Mouse (Mus musculus) Patski (cell line): ENCODE measurements around the gene Zfp575. TPM values are rescaled to one million over a fixed set of nuclear protein-coding genes. Genes with fewer than 3 reads are reported as not detected.
A peak's percentile ranks its signal among the peaks of the same experiment; 100 is the strongest.

Experiments
- ATAC-seq: fragments of 100-300 bp; one replicate; pipeline ENCODE4 v1.8.0; 2021
- CTCF ChIA-PET: fragments of 350-600 bp; sonication (Branson Sonifier 250); formaldehyde crosslinking; loops from one replicate; lab custom pipeline; 2022; ENCODE audit warnings: inconsistent platforms; lab: Charles Lee
- POLR2A ChIA-PET: fragments of 350-600 bp; sonication (Branson Sonifier 250); formaldehyde crosslinking; loops from one replicate; lab custom pipeline; 2022; ENCODE audit warnings: antibody characterized with exemption, inconsistent platforms; lab: Charles Lee
- DNase-seq: peaks from one replicate; pipeline ENCODE4 v3.0.0-alpha.2; 2011; ENCODE audit warnings: low read depth, low spot score
- H3K27me3 ChIP-seq: fragments of 371-371 bp; one replicate; pipeline ENCODE4 v1.5.1; 2021
- CTCF ChIP-seq: fragments of 100-300 bp; IDR thresholded peaks from one replicate; pipeline ENCODE4 v1.5.1; 2021
- in situ Hi-C: fragments of 300-500 bp; cut with MboI; formaldehyde crosslinking; loops from 3 replicates; pipeline ENCODE4 v1.11.1; 2018; ENCODE audit warnings: low pct_unique_long_range_greater_than_20kb, mixed read lengths
- polyA plus RNA-seq: library from polyadenylated mRNA; unstranded; gene quantifications from one replicate; pipeline ENCODE4 v1.2.3, GENCODE M21; 2021

Gene Zfp575
- polyA plus RNA-seq, 1 experiment from 2014 or later, result not detected

DNA sequence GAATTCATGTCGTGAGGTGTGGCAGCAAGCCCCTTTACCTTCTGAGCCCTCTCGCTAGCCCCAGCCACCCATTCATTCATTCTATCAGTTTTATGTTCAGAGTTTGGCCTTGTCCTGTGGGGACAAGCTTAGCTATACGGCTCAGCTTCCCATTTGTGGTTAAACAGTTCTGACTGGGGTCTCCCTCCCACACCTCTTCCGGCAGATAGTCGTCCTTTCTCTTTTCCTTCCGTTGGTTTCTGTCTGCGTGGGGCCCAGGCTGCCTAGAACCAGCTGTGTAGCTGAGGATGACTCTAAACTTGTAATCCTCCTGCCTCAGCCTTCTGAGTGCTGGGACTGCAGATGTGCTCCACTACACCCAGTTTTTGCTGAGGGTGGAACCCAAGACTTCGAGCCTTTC lies 30.3 kb upstream of the Zfp575 start:
- in situ Hi-C loops, result no loop called here
- CTCF ChIA-PET, result interaction anchor here (1.5 kb wide), 1 partner anchor 24 kb away, joined by 6 read pairs; no protein-coding TSS in a partner anchor
- no peak for DNase-seq
- POLR2A ChIA-PET, result interaction anchor here (0.6 kb wide), 1 partner anchor 23 kb away, joined by 7 read pairs; no protein-coding TSS in a partner anchor
- no peaks in the 10 kb centered on the region for H3K27me3 ChIP-seq
- no peak for TF ChIP-seq CTCF
- ATAC-seq, result no peak

DNA sequence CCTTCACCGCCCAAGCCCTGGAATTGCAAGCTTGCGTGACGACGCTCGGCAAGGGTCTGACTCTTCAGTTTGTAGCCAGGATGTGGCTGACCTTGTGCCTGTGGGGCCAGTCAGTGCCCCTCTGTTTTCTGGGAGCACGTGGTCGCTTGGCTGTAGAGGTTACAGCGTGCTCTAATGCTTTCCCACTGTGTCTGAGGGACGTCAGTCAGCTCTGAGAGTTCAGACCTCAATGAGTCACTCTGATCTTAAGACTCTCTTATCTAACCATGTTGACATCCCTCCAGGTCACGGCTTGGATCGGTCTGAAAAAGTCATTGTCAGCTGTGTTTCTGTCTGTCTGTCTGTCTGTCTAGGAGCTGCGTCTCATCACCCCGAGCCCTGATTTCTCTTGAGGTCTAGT lies 27.4 kb upstream of the Zfp575 start:
- H3K27me3 ChIP-seq, result no peaks in the 10 kb centered on the region
- DNase-seq, result no peak
- POLR2A ChIA-PET, result no interaction called here
- ATAC-seq, result no peak
- TF ChIP-seq CTCF, result no peak
- in situ Hi-C loops, result no loop called here
- CTCF ChIA-PET, result interaction anchor here (0.7 to 2.0 kb wide), 2 partner anchors 14 to 27 kb away, joined by 4 to 6 read pairs; no protein-coding TSS in a partner anchor

DNA sequence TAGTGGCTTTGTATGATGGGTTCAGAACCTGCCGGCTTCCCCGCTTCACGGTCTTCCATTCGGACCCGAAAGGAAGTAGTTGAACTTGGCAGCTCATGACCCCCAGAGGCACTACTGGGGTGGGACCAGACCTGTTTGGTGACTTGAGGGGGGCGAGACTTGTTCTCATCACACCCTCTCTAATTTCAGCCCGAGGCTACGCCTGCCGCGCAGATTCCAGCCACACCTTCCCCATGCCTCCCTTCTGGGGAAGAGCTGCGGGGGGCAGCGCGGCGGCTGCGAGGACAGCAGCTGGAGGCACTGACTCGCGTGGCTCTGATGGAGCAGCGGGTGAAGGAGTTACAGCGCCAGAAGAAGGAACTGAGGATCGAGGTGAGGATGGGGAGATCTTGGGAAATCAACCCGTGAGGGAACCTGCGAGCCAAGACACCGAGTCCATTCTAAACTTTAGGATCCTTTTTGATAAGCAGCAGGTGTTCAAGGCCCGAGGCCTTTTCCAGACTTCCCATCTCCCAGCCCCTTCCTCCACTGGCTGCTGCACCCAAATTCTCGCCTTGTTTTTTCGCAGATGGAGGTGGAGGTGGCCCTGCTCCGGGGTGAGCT lies 25.0 kb upstream of the Zfp575 start:
- CTCF ChIA-PET, result interaction anchor here (4.1 kb wide), 1 partner anchor 11 kb away, joined by 21 read pairs; no protein-coding TSS in a partner anchor
- H3K27me3 ChIP-seq, result no peaks in the 10 kb centered on the region
- TF ChIP-seq CTCF, result no peak
- POLR2A ChIA-PET, result no interaction called here
- DNase-seq (no peak), ATAC-seq (no peak)
- in situ Hi-C loops, result no loop called here

DNA sequence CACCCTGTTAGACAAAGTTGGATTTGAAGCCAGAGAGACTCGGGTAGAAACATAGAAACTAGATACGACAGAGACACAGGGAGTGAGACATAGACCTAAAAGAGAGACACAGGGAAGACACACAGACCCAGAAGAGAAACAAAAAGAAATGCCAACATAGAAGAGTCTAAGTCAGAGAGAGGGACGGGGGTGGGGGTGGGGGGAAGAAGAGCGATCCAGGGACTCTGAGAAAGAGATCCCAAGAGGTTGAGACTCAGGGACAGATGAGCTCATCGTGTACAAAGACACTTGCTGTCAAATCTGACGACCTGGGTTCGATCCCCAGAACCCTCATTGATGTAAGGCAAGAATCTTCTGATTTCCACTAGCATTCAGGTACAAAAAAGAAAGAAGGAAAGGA lies 24.3 kb upstream of the Zfp575 start:
- in situ Hi-C loops, result no loop called here
- ChIA-PET POLR2A (no interaction called here), CTCF (interaction anchor here (1.7 to 4.1 kb wide), 2 partner anchors 10 to 13 kb away, joined by 5 to 21 read pairs; no protein-coding TSS in a partner anchor)
- no peak for TF ChIP-seq CTCF
- ATAC-seq (no peak), DNase-seq (no peak)
- no peaks in the 10 kb centered on the region for H3K27me3 ChIP-seq

DNA sequence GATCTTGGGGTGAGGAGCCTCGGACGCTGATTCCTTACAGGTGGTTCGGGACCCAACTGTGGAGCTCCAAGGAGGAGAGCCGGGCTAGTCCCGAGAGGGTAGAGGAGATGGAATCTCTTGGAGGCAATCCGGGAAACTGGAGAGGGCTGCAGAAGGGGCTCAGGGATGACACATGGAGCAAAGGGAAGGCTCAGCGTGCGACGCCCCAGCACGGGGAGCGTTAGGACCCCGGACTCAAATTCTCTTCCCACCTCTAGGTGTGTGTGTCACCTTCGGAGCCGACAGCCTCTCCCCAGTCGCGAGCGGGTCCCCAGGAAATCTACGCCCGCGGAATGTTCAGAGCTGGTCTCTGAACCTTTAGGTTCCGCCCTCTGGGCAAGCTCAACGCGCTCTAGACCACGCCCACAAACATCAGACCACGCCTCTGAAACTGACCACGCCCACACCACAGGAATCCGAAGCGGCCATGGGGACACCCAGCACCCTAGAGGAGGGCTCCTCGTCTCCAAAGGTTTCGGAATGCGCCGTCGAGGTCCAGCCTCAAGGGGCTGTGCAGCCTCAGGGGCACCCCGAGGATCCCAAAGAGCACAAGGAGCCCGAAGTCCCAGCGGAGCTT lies 23.5 kb upstream of the Zfp575 start:
- no peak for TF ChIP-seq CTCF

DNA sequence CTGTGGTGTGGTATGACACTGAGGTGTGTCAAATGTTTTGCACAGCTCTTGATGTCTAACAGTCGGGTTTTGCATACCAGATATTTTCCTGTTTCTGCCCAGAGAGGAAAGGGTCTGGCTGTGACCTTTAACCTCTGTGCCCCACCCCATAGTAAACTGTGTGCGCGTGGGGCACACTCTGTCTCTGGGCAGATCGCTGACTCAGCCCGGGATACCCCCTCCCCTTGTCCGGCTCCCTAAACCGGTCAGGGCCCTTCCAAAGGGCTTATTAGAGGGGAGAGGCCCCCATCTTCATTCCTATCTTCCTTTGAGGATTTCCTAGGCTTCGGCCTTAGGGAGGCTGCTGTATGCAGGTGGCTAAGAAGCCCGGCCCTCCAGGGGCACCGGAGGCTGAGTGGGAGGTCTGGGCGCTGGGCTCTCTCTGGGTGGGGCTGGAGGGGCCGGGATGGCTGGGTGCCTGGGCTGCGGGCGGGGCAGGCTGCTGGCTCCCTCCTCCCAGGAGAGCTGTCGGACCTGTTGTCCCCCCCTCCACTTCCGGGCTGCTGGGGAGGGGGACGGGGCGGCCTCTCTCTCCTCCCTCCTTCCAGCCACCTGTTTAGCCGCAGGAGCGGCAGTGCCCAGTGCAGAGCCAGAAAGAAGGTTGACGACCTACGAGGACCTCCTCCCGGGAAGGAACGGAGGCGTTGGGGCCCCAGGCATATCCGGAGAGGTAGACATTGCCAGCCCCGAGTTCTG lies 22.9 kb upstream of the Zfp575 start, which contains the start of gene Phldb3:
Phldb3 (plus strand) TSS at position 620 of the 735 bp plus-strand sequence.
- in situ Hi-C loops, result no loop called here
- ATAC-seq, result no peak
- CTCF ChIA-PET, result interaction anchor here (1.0 to 4.1 kb wide), 5 partner anchors 9 to 52 kb away, joined by 3 to 21 read pairs (median 5); no protein-coding TSS in a partner anchor
- DNase-seq, result no peak
- no peak for TF ChIP-seq CTCF
- no peaks in the 10 kb centered on the region for H3K27me3 ChIP-seq
- POLR2A ChIA-PET, result no interaction called here

More for the DNA sequence above, 23.5 kb upstream of the Zfp575 start:
- POLR2A ChIA-PET, result no interaction called here
- ATAC-seq (peak; percentile 48), DNase-seq (no peak)
- no peaks in the 10 kb centered on the region for H3K27me3 ChIP-seq
- in situ Hi-C loops, result no loop called here
- CTCF ChIA-PET, result interaction anchor here (1.2 to 4.1 kb wide), 3 partner anchors 10 to 52 kb away, joined by 3 to 21 read pairs (median 5); no protein-coding TSS in a partner anchor

DNA sequence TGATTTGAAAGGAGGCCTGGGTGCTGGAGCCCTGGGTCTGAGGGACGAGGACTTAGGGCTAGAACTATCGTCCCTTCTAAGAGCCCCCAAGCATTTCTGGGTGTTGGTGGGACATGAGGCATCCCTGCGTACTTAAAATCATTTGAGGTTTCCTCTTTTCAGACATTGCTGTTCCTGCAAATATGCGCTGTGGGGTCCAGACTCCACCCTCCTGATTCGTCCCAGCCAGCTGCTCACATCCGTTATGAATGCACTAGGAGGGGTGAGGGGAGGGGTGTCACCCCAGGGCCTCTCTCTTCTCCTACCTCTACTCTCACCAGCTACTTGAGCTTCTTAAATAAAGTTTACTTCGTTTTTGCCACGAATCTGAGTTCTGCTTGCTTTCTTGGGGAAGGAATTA lies 21.1 kb upstream of the Zfp575 start:
- POLR2A ChIA-PET, result no interaction called here
- in situ Hi-C loops, result no loop called here
- no peak for TF ChIP-seq CTCF
- DNase-seq (no peak), ATAC-seq (no peak)
- CTCF ChIA-PET, result interaction anchor here (1.5 kb wide), 1 partner anchor 10 kb away, joined by 4 read pairs; no protein-coding TSS in a partner anchor
- H3K27me3 ChIP-seq, result no peaks in the 10 kb centered on the region

DNA sequence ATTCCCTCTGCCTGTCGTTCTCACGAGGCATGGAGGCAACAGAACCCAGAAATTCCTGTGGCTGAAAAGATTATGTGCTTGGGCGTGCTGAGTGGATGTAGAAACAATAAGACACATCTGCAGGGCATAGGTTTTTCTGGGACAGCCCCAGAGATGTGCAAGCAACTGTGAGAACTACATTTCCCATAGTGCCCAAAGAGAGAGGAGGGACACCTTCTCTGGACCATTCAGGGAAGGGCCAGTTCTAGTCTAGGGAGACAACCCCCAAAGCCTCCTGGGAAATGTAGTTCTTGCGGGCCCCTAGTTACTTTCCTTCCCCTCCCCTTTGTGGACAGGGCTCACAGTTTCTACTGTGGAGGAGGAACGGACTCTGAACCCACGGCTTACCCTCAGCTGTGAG lies 20.6 kb upstream of the Zfp575 start:
- ChIA-PET CTCF (no interaction called here), POLR2A (no interaction called here)
- in situ Hi-C loops, result no loop called here
- ATAC-seq (peak; percentile 69), DNase-seq (peak; percentile 64)
- H3K27me3 ChIP-seq, result no peaks in the 10 kb centered on the region
- no peak for TF ChIP-seq CTCF

DNA sequence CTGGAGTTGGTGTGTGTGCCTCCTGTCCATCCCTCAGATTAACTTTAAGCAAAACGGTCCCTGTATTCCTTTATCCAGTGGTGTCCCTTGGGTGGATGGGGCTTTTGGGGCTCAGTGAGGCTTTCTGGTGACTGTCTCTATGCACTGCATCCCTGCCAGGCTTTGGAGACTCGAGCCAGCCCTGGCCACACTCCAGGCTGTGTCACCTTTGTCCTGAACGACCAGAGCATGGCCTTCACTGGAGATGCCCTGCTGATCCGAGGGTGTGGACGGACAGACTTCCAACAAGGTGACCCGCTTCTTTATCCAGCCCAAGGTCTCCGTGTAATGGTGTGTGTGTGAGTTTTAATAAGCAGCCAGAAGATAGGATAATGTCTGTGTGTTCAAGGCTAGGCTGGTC lies 18.6 kb upstream of the Zfp575 start:
- DNase-seq (no peak), ATAC-seq (no peak)
- CTCF ChIA-PET, result no interaction called here
- H3K27me3 ChIP-seq, result no peaks in the 10 kb centered on the region
- in situ Hi-C loops, result no loop called here
- POLR2A ChIA-PET, result no interaction called here
- TF ChIP-seq CTCF, result no peak

DNA sequence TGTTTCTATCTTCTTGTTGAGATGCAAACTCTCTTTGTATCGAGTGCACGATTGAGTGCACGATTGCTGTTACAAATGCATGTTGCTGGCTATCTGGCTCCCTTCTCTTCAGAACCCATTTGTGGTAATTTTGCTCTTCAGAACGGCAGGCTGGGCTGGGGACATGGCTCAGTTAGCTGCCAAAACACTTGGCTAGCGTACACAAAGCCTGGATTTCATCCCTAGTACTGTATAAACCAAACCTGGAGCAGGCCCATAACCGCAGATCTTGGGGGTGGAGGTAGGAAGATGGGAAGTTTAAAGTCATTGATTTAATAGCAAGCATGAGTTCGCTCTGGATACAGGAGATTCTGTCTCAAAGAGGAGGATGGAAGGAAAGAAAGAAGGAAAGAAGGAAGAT lies 18.1 kb upstream of the Zfp575 start:
- TF ChIP-seq CTCF, result no peak
- no peaks in the 10 kb centered on the region for H3K27me3 ChIP-seq
- POLR2A ChIA-PET, result no interaction called here
- CTCF ChIA-PET, result no interaction called here
- in situ Hi-C loops, result no loop called here
- ATAC-seq (no peak), DNase-seq (no peak)
